Mouse (Mus musculus): Measurements from ENCODE around the gene Cttnbp2nl.
A peak's percentile ranks its signal among the peaks of the same experiment; 100 is the strongest.

Cttnbp2nl gene

GRCm38 (mm10) chr3:104963331-104964276, 89.3 kb downstream of the Cttnbp2nl start:
- no peak for DNase-seq

DNA sequence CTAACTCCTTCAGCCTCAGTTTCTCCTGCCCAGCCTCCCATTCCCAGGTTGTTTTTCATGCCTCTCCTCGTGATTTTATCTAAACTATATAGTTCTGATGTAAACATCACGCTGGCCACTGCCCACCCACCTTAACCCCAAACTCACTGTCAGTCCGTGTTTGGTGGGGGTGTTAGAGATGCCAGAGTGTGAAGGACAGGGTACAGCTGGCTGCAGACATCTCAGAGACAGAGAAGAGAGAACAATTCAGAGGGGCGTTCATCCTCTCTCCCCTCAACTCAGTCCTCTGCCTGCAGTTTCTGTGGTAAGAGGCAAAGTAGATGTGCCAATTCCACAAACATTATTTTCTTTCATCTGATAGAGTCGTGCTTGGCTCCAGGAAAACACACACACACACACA, 90.1 kb downstream of the Cttnbp2nl start:
- DNase-seq = no peak

DNA sequence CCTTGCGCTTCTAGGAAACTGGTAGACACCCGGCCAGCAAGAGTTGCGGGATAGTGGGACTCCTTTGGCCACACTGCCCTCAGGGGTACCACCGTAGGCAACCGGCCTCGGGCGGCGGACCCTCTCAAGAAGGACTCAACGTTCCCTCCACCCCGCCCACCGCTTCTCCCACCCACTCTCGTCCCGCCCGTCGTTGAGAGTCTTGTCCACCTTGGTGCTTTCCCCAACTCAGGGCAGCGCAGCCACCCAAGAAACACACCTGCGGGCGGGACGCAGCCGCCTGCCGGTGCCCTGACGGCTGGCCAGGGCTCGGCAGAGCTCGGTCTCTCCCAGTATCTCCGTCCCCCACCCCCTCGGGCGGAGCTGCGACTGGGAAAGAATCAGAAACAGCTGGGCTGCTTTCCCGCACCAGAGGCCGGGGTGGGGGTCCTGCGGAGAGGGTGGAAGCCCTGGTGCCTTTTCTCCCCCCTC, 90.8 kb downstream of the Cttnbp2nl start:
- peak; percentile 75 for DNase-seq

- DNase-seq = peak; percentile 48
Measured at GRCm38 (mm10) chr3:104961066-104962059, 91.6 kb downstream of the Cttnbp2nl start, which contains the start of gene Wnt2b. Gene Wnt2b (minus strand): TSS chr3:104961921.

- no peak for DNase-seq
Measured at GRCm38 (mm10) chr3:104960026-104961000, 92.6 kb downstream of the Cttnbp2nl start.

- DNase-seq = no peak
Measured at GRCm38 (mm10) chr3:104956131-104956581, 96.8 kb downstream of the Cttnbp2nl start.

GRCm38 (mm10) chr3:104954551-104954950, 98.4 kb downstream of the Cttnbp2nl start:
- no peak for DNase-seq

DNA sequence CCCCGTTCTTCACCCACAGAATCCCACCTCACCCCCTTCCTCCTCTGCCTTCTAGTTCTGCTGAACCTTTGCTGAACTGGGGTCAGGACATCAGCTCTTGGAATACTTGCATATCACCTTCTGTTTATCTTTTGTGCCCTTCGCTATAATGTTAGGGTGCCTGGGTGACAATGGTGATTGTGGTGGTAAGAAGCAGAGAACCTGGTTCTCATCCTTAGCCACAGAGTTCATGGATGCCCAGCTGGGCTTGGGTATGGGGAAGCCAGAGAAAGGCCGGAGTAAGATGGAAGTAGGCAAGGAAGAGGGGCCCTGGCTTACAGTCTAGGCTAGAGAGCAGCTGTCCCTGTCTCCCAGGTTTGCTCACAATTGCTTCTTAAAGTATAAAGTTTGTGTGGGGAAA, 98.8 kb downstream of the Cttnbp2nl start:
- DNase-seq = no peak

DNA sequence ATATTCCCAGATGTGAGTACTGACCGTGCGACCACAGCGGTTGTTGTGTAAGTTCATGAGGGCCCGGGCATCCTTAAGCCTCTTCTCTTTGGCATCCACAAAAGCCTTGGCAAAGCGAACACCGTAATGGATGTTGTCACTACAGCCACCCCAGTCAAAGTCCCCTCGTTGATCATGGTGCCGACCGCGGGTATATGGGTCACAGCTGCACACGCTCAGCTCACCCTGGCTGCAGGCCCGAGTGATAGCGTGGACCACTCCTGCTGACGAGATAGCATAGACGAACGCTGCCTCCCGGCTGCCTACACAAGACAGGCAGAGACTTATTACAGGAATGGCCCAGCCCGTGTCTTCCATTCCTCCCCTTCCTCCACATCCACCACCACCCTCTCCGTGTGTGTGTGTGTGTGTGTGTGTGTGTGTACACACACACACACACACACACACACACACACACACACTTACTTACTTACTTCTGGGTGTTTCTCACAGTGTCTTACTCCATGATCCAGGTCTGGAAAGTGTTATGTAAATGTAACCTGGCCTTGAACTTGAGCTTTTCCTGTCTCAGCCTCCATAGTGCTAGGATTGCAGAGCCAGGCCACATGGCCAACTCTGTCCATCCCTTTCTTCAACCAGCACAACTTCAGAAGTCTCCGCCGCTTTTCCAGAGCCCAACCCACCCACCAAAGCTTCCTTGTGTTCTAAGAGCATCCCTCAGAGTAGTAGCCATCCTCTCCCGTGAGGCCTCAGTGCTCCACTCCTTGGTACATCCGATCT, 99.9 kb downstream of the Cttnbp2nl start:
- no peak for DNase-seq

All from embryo, embryonic 11 days (tissue).